Mouse (Mus musculus): ENCODE results near the gene Ptprd.

Gene Ptprd

DNA sequence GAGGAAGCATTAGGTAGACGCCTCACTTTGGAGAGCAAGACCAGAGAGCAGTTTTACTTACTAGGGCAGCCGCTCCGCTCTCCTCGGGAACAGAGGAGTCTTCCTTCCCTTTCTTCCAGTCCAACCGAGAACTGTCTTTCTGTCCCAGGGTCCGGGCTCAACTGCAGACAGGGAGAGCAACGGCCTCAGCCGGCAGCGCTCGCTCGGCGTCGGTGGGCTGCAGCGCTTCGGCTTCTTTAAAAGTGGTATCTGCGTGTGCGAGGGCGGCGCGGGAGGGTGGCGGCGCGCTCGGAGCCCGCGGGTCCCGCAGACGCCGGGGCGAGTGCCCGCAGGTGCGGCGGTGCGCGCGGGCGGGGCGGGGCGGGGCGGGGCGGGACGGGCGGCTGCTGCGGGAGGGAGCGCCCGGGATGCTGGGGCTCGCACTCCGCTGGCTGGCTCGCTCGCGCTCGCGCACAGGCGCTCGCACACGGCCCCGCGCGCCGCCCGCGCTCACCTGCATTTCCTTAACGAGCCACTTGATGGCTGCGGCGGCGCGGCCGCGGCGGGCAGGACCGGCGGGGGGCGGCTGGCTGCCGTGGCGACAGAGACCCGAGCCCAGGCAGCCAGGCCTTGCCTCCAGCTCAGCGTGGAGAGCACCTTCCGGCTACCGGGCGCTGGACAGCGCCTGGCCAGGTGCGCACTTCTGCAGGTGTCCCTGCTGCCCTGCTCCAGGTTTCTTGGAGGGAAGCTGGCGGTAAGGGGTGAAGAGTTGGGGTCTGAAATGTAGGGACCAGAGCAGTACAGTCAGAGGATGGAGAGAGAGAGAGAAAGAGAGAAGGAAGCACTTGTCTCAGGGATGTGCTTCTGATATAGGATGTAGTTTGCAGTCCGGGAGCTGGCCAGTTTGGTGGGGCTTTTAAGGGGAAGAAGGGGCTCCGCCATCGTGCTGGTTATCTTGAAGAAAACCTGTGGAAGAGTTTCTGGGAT is at the start of gene Ptprd:
TSS of gene Ptprd (minus strand) at position 433 of the 966 bp plus-strand sequence.
- peak; percentile 55 for DNase-seq (ENCODE audit: low read depth, low spot score)

- DNase-seq (ENCODE audit: low read depth, low spot score): no peak
These were observed 24.1 kb upstream of the Ptprd start for GRCm38 (mm10) chr4:78235820-78236219.

DNA sequence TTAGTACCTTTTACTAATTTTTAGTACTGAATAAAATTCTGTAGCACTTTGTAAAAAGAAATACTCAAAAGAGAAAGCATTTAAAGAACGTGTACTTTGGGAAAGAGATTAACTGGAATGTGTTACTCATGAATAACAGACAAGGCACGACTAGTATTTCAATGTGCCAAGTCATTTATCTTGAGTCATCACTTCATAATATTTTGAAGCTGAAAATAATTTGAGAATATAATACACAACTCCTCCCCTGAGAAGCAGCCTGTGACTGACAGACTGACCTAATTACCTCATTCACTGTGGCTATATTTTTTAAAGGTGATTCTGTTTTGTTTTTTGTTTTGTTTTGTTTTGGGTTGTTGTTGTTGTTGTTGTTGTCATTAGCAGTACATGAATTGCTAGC is 23.6 kb upstream of the Ptprd start:
- DNase-seq (ENCODE audit: low read depth, low spot score): no peak

DNA sequence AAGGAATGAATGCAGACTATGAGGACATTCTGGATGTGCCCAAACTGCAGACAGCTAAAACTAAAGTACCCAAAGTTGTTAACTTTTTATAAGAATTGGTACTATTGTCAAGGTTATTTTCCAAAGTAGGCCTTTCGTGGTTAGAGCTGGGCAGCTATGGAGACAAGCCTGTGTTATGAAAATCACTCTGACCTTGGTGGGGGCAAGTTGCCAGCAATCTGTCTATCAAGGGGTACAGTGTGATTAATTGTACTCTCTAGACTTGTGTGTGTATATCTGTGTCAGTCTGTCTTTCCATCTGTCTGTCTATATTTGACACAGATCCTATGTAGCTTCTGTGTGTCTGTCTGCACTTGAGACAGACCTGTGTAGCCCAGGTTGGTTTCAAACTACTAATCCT is 22.9 kb upstream of the Ptprd start:
- no peak for DNase-seq (ENCODE audit: low read depth, low spot score)

GRCm38 (mm10) chr4:78213949-78214348 is 2.2 kb upstream of the Ptprd start:
- no peak for DNase-seq (ENCODE audit: low read depth, low spot score)

DNA sequence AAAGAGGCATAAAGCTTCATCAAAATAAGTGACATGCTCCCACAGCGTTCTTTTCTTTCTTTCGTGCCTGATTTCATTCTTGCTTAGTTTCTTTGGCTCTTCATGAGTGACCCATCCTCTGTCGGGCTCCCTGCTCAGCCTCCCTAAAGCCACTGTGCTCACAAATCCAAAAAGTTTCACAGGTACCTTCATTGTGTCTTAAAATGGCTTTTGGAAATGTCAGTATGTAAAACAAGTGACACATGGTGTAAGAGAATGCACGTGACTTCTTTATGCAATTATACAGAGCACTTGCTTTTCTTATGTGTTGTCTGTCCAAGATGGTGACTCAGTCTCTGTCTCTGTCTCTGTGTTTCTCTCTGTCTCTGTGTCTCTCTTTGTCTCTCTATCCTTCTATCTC is 1.2 kb upstream of the Ptprd start:
- no peak for DNase-seq (ENCODE audit: low read depth, low spot score)

DNA sequence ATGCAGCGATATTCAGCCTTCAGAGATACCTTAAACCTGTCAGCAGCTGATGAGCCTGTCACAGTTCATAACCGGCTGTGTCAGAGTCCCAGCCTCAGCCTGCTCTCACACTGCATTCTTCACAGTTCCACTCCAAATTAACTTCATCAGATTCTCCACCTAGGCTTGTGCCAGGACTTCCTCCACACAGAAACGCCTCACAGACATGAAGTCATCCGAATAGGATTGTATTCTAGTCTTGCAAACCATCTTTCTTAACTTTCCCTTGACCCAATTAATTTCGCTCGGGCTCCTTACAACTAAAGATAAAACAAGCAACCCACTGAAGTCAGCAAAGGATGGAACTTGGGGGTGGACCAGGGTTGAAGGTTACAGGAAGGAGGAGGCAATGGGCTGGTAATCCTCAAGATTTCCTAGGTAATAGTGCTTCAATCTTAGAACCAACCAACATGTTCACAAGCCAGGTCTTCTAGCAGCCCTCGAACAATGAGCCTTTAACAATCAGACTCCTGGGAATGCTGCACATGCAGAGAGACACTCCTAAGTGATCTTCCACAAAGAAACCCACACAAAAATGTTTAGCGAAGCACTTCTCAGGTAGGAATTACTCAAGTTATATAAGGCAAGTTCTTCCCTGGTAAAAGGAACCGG is 758 bp downstream of the Ptprd start:
- no peak for DNase-seq (ENCODE audit: low read depth, low spot score)

DNA sequence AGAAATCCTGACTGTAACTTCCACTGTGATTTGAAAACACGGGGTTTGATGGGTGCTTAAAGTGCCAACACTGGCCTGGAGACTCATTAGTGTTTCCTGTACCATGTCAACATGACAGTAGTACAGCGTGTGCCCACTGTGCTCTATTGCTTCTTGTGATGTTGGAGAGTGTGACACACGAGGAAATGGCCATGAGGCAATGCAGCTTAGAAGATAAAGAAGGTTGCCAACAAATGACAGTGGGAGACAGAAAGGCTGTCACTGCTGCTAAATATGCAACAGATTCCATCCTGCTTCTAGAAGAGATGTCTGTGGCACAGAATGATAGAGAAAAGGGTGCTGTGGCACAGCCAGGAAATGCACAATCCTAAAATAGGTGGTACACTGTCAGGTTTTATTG is 6.7 kb downstream of the Ptprd start:
- no peak for DNase-seq (ENCODE audit: low read depth, low spot score)

- DNase-seq (ENCODE audit: low read depth, low spot score): no peak
These were observed 43.3 kb downstream of the Ptprd start for GRCm38 (mm10) chr4:78168447-78168846.

DNA sequence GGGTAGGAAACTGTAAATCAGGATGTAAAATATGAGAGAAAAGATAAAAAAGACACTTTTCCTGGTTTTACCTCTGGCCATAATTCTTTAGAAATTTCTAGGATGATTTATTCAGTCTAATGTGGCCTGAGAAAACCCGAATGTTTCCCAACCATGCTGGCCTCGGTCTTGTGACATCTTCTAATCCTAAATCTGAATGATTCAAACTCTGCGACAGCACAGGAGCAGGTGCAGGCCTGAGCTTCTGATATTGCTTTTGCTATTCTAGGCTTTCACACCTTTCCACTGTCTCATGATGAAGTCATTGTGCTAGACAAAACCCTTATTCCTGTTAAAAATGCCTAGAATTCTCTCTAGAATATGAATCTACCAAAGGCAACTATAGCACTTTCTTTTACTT is 51.3 kb downstream of the Ptprd start:
- DNase-seq (ENCODE audit: low read depth, low spot score): no peak

GRCm38 (mm10) chr4:78150561-78150960 is 61.2 kb downstream of the Ptprd start:
- no peak for DNase-seq (ENCODE audit: low read depth, low spot score)

- no peak for DNase-seq (ENCODE audit: low read depth, low spot score)
These were observed 69.0 kb downstream of the Ptprd start for GRCm38 (mm10) chr4:78142767-78143148.

GRCm38 (mm10) chr4:78142088-78142766 is 69.5 kb downstream of the Ptprd start:
- no peak for DNase-seq (ENCODE audit: low read depth, low spot score)

DNA sequence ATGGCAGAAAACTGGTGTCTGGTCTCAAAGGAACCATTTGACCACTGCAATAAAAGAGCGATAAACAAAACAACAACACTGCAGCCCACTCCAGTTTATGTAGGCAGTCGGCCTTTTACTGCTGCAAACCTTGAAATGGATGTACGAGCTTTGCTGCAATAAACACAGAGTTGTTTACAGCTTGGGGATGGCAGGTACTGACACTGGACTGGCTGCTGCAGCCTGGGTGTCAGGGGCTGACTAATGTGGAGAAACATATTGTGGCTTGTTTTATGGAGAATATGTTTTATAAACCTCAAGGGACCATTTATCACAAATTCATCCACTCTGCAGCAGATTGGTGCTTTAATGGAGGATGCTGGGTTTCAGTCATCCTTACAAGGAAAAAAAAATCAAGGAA is 100.9 kb downstream of the Ptprd start:
- no peak for DNase-seq (ENCODE audit: low read depth, low spot score)

- DNase-seq (ENCODE audit: low read depth, low spot score): no peak
These were observed 114.2 kb downstream of the Ptprd start for GRCm38 (mm10) chr4:78097526-78097925.

- no peak for DNase-seq (ENCODE audit: low read depth, low spot score)
These were observed 129.0 kb downstream of the Ptprd start for GRCm38 (mm10) chr4:78082744-78083143.

GRCm38 (mm10) chr4:78077499-78077898 is 134.3 kb downstream of the Ptprd start:
- DNase-seq (ENCODE audit: low read depth, low spot score): no peak

GRCm38 (mm10) chr4:78077087-78077486 is 134.7 kb downstream of the Ptprd start:
- DNase-seq (ENCODE audit: low read depth, low spot score): no peak

DNA sequence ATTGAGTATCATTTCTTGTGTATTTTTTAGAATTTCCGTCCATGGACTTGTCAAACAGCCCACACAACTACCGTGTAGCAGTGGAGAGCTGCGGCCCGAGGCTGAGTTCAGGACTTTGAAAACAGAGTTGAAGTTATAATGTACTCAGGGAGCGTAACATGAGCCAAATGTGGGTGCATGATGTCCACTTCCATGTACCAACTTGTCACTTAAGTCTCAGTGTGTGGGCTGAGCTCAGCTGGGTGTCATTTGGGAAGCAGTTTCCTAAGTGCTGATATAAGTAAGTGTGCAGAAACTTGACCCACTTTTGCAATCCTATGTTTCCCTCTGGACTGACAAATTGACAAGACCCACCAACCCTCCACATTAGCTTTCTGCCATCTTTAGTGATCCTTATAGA is 173.4 kb downstream of the Ptprd start:
- DNase-seq (ENCODE audit: low read depth, low spot score): no peak

DNA sequence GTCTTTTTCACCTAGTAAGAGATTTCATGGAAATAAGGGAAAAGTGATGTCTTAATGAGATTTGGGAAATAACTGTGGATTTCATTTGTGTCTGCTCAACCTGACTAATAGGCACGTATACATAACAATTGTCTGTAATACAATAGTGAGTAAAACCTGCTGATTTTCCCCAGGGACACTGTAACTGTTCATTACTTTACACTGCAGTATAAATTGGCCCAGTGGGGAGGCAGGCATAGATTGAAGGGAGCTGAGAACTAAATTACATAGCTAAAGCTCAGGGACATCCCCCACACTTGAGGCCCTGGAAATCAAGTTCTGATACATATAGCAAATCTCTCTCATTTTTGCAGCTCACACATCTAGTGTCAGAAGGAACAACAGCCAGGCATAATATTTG is 209.7 kb downstream of the Ptprd start:
- no peak for DNase-seq (ENCODE audit: low read depth, low spot score)

- DNase-seq (ENCODE audit: low read depth, low spot score): no peak
These were observed 219.1 kb downstream of the Ptprd start for GRCm38 (mm10) chr4:77992709-77993108.

GRCm38 (mm10) chr4:77982094-77982493 is 229.7 kb downstream of the Ptprd start:
- no peak for DNase-seq (ENCODE audit: low read depth, low spot score)
